Mouse (Mus musculus): Measurements from ENCODE around the gene Ptprg.

DNA sequence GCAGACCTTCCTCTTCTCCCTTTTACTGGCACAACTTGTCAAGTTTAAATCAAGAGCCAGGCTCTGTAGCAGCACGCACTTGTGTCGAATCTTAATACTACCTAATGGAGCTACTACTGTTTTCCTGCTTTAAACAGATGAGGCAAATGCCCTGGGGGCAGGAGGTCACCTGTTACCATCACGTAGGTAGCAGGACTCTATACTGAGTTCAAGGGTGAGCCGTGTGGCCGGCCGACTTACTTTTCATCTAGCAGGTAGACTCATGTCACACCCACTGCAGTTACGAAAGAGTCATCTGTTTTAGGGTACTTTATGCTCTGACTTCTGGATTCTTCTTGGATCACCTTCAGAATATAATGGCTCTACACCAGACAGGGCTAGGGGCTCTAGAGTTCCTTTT is 66.3 kb downstream of the Ptprg start:
- TF ChIP-seq EP300 (IDR thresholded peaks at IDR 0.05; ENCODE audit: insufficient read depth, low read depth, low read length) (no peak), POLR2A (IDR thresholded peaks at IDR 0.05; ENCODE audit: insufficient read depth, low read depth, low read length) (no peak)
